Mouse (Mus musculus) hindbrain, embryonic 16.5 days (tissue): ENCODE data around the gene Cdh26. TPM values are rescaled to one million over a fixed set of nuclear protein-coding genes. Genes with fewer than 3 reads are reported as not detected.

Experiments used
- ATAC-seq: fragments of 200-750 bp; cut with Nextera tagmentation; 2 replicates; pipeline ENCODE4 v1.8.0; 2017; ENCODE audit warnings: moderate TSS enrichment, moderate library complexity
- H3K27ac ChIP-seq: fragments of 300-500 bp; sonication (generic); 2 replicates; pipeline ENCODE4 v1.5.1; 2014; ENCODE audit warnings: low read depth, mild to moderate bottlenecking, control low read depth, low read length, moderate library complexity
- H3K27me3 ChIP-seq: fragments of 300-500 bp; sonication (generic); replicated peaks from 2 replicates; pipeline ENCODE4 v1.6.1; 2014; ENCODE audit warnings: low read length; ENCODE audit not compliant: control insufficient read depth, insufficient read depth
- H3K36me3 ChIP-seq: fragments of 300-500 bp; sonication (generic); 2 replicates; pipeline ENCODE4 v1.6.1; 2014; ENCODE audit warnings: mild to moderate bottlenecking, low read length, moderate library complexity, mixed read lengths; ENCODE audit not compliant: control insufficient read depth, insufficient read depth
- H3K4me1 ChIP-seq: fragments of 300-500 bp; sonication (generic); 2 replicates; pipeline ENCODE4 v1.6.1; 2014; ENCODE audit warnings: low read depth, low read length; ENCODE audit not compliant: control insufficient read depth, insufficient read depth
- H3K4me2 ChIP-seq: fragments of 300-500 bp; sonication (generic); 2 replicates; pipeline ENCODE4 v1.6.1; 2014; ENCODE audit warnings: mild to moderate bottlenecking, low read length, control low read depth, moderate library complexity
- H3K4me3 ChIP-seq: fragments of 300-500 bp; sonication (generic); 2 replicates; pipeline ENCODE4 v1.5.1; 2014; ENCODE audit warnings: mild to moderate bottlenecking, low read length, control low read depth, moderate library complexity
- H3K9ac ChIP-seq: fragments of 300-500 bp; sonication (generic); 2 replicates; pipeline ENCODE4 v1.6.1; 2014; ENCODE audit warnings: low read depth, mild to moderate bottlenecking, control low read depth, low read length, moderate library complexity
- H3K9me3 ChIP-seq: fragments of 300-500 bp; sonication (generic); 2 replicates; pipeline ENCODE4 v1.6.1; 2014; ENCODE audit warnings: mild to moderate bottlenecking, low read length, moderate library complexity; ENCODE audit not compliant: control insufficient read depth
- WGBS: fragments of 180-500 bp; shearing (Covaris S2); extraction: QIAGEN DNeasy Blood & Tissue Kit; methylation state at CpG from one replicate; pipeline ENCODE4 v1.1.7; 2014; 5-methylcytosine and 5-hydroxymethylcytosine counted together
- polyA plus RNA-seq: library from polyadenylated mRNA; unstranded; fragments of >200 nt; fragmentation: Nextera tagmentation; extraction: Ambion mirVana; gene quantifications from 2 replicates; pipeline ENCODE4 v1.2.1, GENCODE M21; 2015

Cdh26 gene
- polyA plus RNA-seq, 1 experiment from 2014 or later: 0.24 TPM

DNA sequence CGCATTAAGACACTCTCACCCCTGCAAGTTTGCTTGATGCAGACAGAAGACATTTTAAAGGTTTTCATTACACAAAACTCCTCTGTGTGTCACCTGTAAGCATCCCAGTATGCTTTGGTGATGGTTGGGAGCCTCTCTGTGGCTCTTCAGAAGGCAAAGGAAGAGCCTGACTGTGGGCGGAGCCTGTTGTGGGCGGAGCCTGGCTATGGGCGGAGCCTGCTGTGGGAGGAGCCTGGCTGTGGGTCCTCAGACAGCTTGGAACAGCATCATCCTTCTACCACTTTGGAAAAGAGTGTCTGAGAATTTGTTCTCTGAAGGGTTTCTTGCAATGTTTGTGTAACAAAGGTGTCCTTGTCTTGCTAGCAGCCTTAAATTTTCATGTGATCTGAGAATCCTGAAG, 82.7 kb downstream of the Cdh26 start:
- Histone ChIP-seq H3K27ac (peak overlapping the region; percentile 9; the same call in 1 of the 2 replicates), H3K4me2 (no peak overlapping the region), H3K36me3 (no peaks in the 10 kb centered on the region), H3K27me3 (no peaks in the 10 kb centered on the region), H3K9ac (no peak overlapping the region), H3K4me1 (peaks cover 7% of the 10 kb centered on the region; the same call in 1 of the 2 replicates), H3K4me3 (no peak overlapping the region), H3K9me3 (no peaks in the 10 kb centered on the region)
- ATAC-seq: no peak
- WGBS: 84% methylated on average over 4 of the region's 4 CpGs

DNA sequence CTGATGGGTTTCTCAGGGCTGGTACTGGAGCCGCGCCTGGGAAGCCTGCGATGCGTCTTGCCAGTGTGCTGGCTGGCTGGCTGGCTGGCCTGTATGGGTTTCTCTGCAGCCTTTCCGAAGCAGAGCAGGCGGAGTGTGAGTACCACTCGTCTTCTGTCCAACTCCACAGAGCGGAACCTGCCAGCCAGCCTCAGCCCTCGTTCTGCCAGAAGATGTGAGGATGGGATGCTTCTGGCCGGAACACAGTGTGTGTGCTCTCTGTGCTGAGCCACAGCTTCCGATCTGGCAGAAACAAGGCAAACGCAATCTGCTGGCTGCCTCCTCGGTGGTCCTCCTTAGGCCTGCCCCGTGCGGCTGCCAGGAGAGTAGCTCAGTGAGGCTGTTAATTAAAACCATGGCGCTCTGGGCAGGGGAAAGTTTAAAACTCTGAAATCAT, 83.3 kb downstream of the Cdh26 start:
- H3K9ac ChIP-seq: peak overlapping the region; percentile 28; the same call in 1 of the 2 replicates
- ATAC-seq: peak; percentile 86
- H3K4me1 ChIP-seq: peaks cover 7% of the 10 kb centered on the region; the same call in 1 of the 2 replicates
- H3K4me3 ChIP-seq: no peak overlapping the region
- H3K27ac ChIP-seq: peak overlapping the region; percentile 9
- WGBS: 35% methylated on average over 16 of the region's 16 CpGs
- H3K27me3 ChIP-seq: no peaks in the 10 kb centered on the region
- no peaks in the 10 kb centered on the region for H3K36me3 ChIP-seq
- peak overlapping the region; percentile 18; the same call in 1 of the 2 replicates for H3K4me2 ChIP-seq
- no peaks in the 10 kb centered on the region for H3K9me3 ChIP-seq

DNA sequence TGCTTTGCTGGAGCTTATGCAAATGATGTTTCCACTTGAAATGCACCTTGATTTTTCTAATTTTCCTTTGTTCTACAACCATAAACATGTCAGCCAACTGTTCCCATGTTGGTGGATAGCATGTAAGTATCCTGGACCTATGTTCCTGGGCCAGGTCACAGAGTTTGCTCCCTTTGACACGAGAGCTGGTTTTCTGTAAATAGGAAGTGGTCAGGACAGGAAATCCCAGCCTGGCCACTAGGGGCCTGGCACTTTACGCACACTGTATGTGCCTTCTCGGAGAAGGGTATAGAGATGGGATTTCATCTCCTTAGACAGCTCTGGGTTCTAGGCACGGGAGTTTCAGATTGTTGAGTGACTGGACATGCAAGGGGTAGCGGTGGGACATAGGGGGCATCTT, 86.1 kb downstream of the Cdh26 start:
- Histone ChIP-seq H3K27me3 (no peaks in the 10 kb centered on the region), H3K4me1 (peaks cover 7% of the 10 kb centered on the region; the same call in 1 of the 2 replicates), H3K4me3 (no peak overlapping the region), H3K4me2 (no peak overlapping the region), H3K9me3 (no peaks in the 10 kb centered on the region), H3K9ac (no peak overlapping the region), H3K36me3 (no peaks in the 10 kb centered on the region), H3K27ac (no peak overlapping the region)
- ATAC-seq: no peak
- 78% methylated on average over 5 of the region's 5 CpGs for WGBS

DNA sequence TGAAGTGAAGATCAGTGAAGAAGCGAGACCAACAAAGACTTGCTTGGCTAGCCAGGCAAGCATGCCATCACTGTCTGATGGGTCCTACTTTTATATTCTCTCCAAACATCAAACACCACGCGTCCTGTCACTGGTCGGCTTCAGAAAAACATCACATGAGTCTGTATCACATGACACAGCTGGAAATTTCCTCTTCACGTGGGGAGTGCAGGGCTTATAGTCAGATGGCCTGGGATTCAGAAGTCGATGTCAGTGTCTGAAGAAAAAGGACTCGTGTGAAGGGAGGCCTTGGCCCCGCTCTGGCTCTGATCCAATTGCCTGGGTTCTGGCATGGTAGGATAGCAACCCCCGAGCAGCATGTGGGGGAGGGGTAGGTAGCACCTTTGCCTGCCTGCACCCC, 86.6 kb downstream of the Cdh26 start:
- Histone ChIP-seq H3K9me3 (no peaks in the 10 kb centered on the region), H3K9ac (no peak overlapping the region), H3K27ac (no peak overlapping the region), H3K4me2 (no peak overlapping the region), H3K36me3 (no peaks in the 10 kb centered on the region), H3K4me3 (no peak overlapping the region), H3K27me3 (no peaks in the 10 kb centered on the region), H3K4me1 (peaks cover 7% of the 10 kb centered on the region; the same call in 1 of the 2 replicates)
- WGBS: 74% methylated on average over 9 of the region's 9 CpGs
- ATAC-seq: no peak

DNA sequence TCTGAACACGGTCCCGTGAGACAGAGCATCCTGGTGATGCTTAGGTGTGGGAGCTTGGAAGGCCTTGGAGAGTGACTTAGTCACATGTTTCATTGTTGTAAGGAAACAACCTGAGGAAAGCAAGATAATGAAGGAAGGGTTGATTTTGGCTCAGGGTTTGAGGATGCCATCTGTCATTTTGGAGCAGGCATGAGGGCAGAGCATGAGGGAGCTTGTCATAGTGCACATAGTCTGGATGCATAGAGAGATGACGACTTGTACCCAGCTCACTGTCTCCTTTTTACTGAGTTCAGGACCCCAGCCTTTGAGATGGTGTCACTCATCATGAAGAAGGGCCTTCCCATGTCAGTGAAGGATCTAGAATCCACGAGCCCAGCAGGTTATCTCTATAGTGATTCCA, 89.0 kb downstream of the Cdh26 start:
- no peaks in the 10 kb centered on the region for H3K27me3 ChIP-seq
- H3K4me1 ChIP-seq: peaks cover 7% of the 10 kb centered on the region
- no peak overlapping the region for H3K9ac ChIP-seq
- H3K4me2 ChIP-seq: no peak overlapping the region
- H3K9me3 ChIP-seq: no peaks in the 10 kb centered on the region
- no peak overlapping the region for H3K4me3 ChIP-seq
- no peak overlapping the region for H3K27ac ChIP-seq
- WGBS: 81% methylated on average over 4 of the region's 4 CpGs
- no peaks in the 10 kb centered on the region for H3K36me3 ChIP-seq
- no peak for ATAC-seq

DNA sequence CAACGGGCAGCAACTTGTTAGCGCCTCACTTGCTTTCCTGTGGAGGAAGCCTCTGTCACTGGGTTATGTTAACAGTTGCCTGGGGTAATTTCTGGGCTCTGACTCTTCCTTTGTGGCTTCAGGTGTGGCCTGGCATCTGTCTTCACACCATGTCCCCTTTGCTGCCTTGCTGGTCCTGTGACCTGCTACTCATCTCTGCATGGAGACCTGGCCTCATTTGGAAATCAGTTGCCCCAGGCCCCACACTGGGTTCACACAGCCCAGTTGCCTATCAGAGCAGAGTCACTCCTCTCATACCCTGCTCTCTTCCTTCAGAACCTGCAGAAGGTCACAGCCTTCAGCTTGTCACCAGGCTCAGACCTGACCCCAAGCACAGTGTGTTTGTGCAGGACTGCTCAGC, 89.9 kb downstream of the Cdh26 start:
- H3K4me1 ChIP-seq: peaks cover 7% of the 10 kb centered on the region
- no peaks in the 10 kb centered on the region for H3K9me3 ChIP-seq
- WGBS: 62% methylated on average over 2 of the region's 2 CpGs
- no peak overlapping the region for H3K4me2 ChIP-seq
- no peak overlapping the region for H3K27ac ChIP-seq
- H3K36me3 ChIP-seq: no peaks in the 10 kb centered on the region
- H3K9ac ChIP-seq: no peak overlapping the region
- no peak for ATAC-seq
- H3K4me3 ChIP-seq: no peak overlapping the region
- H3K27me3 ChIP-seq: no peaks in the 10 kb centered on the region

DNA sequence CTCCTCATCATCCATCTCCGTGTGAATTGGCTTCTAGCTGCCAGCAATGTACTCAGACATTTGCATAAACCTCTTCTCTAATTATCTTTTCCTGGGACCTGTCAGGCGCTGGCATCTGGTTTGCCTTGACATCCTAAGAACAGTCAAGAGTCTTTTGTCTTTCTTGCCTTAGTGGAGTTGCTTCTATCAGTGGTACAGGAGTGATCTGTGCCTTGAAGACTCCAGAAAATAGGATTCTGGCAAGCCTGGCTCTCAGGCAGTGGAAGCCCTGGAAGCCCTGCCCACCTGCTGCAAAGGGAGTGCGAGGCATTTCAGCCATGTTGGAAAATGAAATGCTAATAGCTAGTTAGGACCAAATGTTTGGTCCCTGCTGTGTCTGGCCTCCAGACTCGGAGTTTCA, 92.0 kb downstream of the Cdh26 start:
- H3K36me3 ChIP-seq: no peaks in the 10 kb centered on the region
- no peak overlapping the region for H3K4me2 ChIP-seq
- H3K9me3 ChIP-seq: no peaks in the 10 kb centered on the region
- no peak overlapping the region for H3K9ac ChIP-seq
- no peak overlapping the region for H3K4me3 ChIP-seq
- no peaks in the 10 kb centered on the region for H3K27me3 ChIP-seq
- no peak for ATAC-seq
- 32% methylated on average over 4 of the region's 4 CpGs for WGBS
- peaks cover 7% of the 10 kb centered on the region for H3K4me1 ChIP-seq
- no peak overlapping the region for H3K27ac ChIP-seq

DNA sequence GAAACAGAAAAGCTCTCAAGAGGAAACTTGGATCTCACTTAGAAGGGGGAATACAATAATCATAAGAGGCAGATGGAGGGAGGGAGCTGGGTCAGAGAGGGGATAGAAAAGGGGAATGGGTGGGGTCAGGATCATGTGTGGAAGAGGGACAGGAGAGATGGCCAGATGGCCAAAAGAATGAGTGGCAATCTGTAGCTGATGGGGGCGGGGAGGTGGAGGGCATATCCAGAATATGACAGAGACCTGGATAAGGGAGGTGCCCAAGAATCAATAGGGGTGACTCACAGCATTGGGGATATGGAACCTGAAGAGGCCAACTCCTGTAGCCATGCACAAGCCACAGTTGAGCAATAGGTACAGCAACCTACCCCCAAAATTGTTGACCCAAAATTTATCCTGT, 92.5 kb downstream of the Cdh26 start:
- Histone ChIP-seq H3K27ac (no peak overlapping the region), H3K9me3 (no peaks in the 10 kb centered on the region), H3K27me3 (no peaks in the 10 kb centered on the region), H3K9ac (no peak overlapping the region), H3K4me3 (no peak overlapping the region), H3K36me3 (no peaks in the 10 kb centered on the region), H3K4me2 (no peak overlapping the region), H3K4me1 (peaks cover 7% of the 10 kb centered on the region)
- no peak for ATAC-seq
- WGBS: 95% methylated on average over 1 of the region's 1 CpGs

DNA sequence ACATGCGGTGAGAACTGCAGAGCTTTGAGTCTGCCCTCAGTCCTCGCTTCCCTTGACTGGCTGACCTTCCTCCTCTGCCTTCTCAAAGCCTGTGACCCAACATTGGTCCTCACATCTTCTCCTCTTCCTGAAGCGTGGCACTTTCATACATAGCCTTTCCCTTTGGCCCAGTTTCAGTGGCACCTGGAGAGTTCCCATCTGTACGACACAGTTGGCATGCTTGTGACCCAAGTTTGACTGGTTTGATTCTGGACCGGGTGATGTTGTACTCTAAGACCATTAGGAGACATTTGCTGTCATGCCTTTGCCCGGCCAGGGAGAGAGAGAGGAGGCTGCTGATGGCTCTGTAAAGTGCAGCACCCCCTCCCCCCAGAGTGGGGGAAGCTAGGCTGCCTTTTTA, 96.4 kb downstream of the Cdh26 start:
- Histone ChIP-seq H3K36me3 (no peaks in the 10 kb centered on the region), H3K9me3 (no peaks in the 10 kb centered on the region), H3K27ac (no peak overlapping the region), H3K27me3 (no peaks in the 10 kb centered on the region), H3K9ac (no peak overlapping the region), H3K4me2 (no peak overlapping the region), H3K4me1 (peaks cover 7% of the 10 kb centered on the region), H3K4me3 (no peak overlapping the region)
- WGBS: 84% methylated on average over 6 of the region's 6 CpGs
- ATAC-seq: no peak

DNA sequence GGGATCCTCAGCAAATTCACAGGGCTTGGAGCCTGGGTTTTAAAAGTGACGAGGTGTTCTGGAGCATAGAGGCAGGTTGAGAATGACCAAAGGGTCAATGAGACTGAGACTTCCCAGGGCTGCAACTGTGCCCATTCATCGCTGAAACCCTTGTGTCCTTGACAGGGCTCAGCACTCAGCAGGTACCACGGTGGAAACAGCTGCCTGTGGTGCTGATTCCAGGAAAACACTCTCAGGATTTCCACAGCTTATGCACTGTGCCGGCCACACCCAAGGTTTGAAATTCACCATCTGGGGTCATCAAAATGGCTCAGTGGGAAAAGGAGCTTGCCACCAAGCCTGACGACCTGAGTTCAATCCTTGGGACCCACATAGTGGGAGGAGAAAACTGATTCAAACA, 100.9 kb downstream of the Cdh26 start:
- no peak overlapping the region for H3K4me3 ChIP-seq
- no peaks in the 10 kb centered on the region for H3K27me3 ChIP-seq
- no peak overlapping the region for H3K4me2 ChIP-seq
- H3K27ac ChIP-seq: no peak overlapping the region
- H3K9me3 ChIP-seq: no peaks in the 10 kb centered on the region
- no peaks in the 10 kb centered on the region for H3K36me3 ChIP-seq
- no peaks in the 10 kb centered on the region for H3K4me1 ChIP-seq
- no peak overlapping the region for H3K9ac ChIP-seq
- WGBS: 74% methylated on average over 5 of the region's 5 CpGs
- no peak for ATAC-seq
